Mouse (Mus musculus): ENCODE data around the gene Carm1. TPM values are rescaled to one million over a fixed set of nuclear protein-coding genes. Genes with fewer than 3 reads are reported as not detected.

The Carm1 gene
- polyA plus RNA-seq, 1 experiment from 2014 or later = 57.1 TPM

- Histone ChIP-seq H3K4me3 (ENCODE audit: low read depth, low read length) (no peak overlapping the region), H3K4me2 (ENCODE audit: low read depth, low read length) (no peak overlapping the region), H3K27ac (replicated peaks; ENCODE audit: low read depth, low read length) (no peak overlapping the region), H3K4me1 (ENCODE audit: control insufficient read depth, insufficient read depth, low read length) (no peaks in the 10 kb centered on the region), H3K9ac (ENCODE audit: low read depth, low read length) (no peak overlapping the region), H3K27me3 (replicated peaks; ENCODE audit: control insufficient read depth, insufficient read depth, low read length) (no peaks in the 10 kb centered on the region), H3K36me3 (ENCODE audit: control insufficient read depth, insufficient read depth, low read length) (peaks cover 99% of the 10 kb centered on the region), H3K9me3 (ENCODE audit: control insufficient read depth, low read length) (no peaks in the 10 kb centered on the region)
- DNase-seq (ENCODE audit: low spot score) = no peak
- no peak for ATAC-seq (ENCODE audit: low read depth)
- WGBS = 97% methylated on average over 11 of the region's 11 CpGs
Observed at GRCm38 (mm10) chr9:21639031-21639430, 92.3 kb downstream of the Carm1 start.

MicroRNAs encoded within 50 kb of the gene (microRNA counts, 519-probe panel; counts per million panel counts)
- microRNA mmu-miR-1946b = 19.3 counts per million

Small RNA genes lying within 50 kb of the gene (microRNA-seq; reads per million reads assigned to microRNA genes)
- gene Mir1946b (ENCODE audit: borderline number of aligned reads) = not detected

Other genes with a start within 250 kb of the Carm1 start
- 20.8 and 22.7 TPM in 2 replicates for gene Ap1m2, start 234.6 kb upstream of the Carm1 start, polyA plus RNA-seq (2014; fragmentation: Nextera tagmentation; extraction: Ambion mirVana)
- gene Slc44a2, start 226.2 kb upstream of the Carm1 start, polyA plus RNA-seq (2014; fragmentation: Nextera tagmentation; extraction: Ambion mirVana) = 111 and 132 TPM in 2 replicates
- gene Ilf3, start 179.0 kb upstream of the Carm1 start, polyA plus RNA-seq (2014; fragmentation: Nextera tagmentation; extraction: Ambion mirVana) = 139 and 177 TPM in 2 replicates
- 36.9 and 49.4 TPM in 2 replicates for gene Qtrt1, start 135.1 kb upstream of the Carm1 start, polyA plus RNA-seq (2014; fragmentation: Nextera tagmentation; extraction: Ambion mirVana)
- 65.8 and 69.3 TPM in 2 replicates for gene Dnm2, start 122.0 kb upstream of the Carm1 start, polyA plus RNA-seq (2014; fragmentation: Nextera tagmentation; extraction: Ambion mirVana)
- 103 and 115 TPM in 2 replicates for gene Tmed1, start 36.6 kb upstream of the Carm1 start, polyA plus RNA-seq (2014; fragmentation: Nextera tagmentation; extraction: Ambion mirVana)
- gene AB124611, start 20.7 kb upstream of the Carm1 start, polyA plus RNA-seq (2014; fragmentation: Nextera tagmentation; extraction: Ambion mirVana) = 2.0 and 2.1 TPM in 2 replicates
- 41.5 and 42.3 TPM in 2 replicates for gene Timm29, start 45.8 kb downstream of the Carm1 start, polyA plus RNA-seq (2014; fragmentation: Nextera tagmentation; extraction: Ambion mirVana)
- 16.0 and 18.2 TPM in 2 replicates for gene Yipf2, start 45.9 kb downstream of the Carm1 start, polyA plus RNA-seq (2014; fragmentation: Nextera tagmentation; extraction: Ambion mirVana)
- 70.9 and 82.0 TPM in 2 replicates for gene Smarca4, start 69.3 kb downstream of the Carm1 start, polyA plus RNA-seq (2014; fragmentation: Nextera tagmentation; extraction: Ambion mirVana)
- gene Ldlr, start 176.6 kb downstream of the Carm1 start, polyA plus RNA-seq (2014; fragmentation: Nextera tagmentation; extraction: Ambion mirVana) = 13.9 and 14.1 TPM in 2 replicates
- gene Spc24, start 213.4 kb downstream of the Carm1 start, polyA plus RNA-seq (2014; fragmentation: Nextera tagmentation; extraction: Ambion mirVana) = 70.4 and 81.9 TPM in 2 replicates

Measured in embryonic facial prominence, embryonic 14.5 days (tissue).